Mouse (Mus musculus) 3134 (cell line): ENCODE results near the gene Tmem163.
A peak's percentile ranks its signal among the peaks of the same experiment; 100 is the strongest.

Experiments used
- DNase-seq: peaks from one replicate; pipeline ENCODE4 v3.0.0-alpha.2; 2011; ENCODE audit warnings: low spot score; ENCODE audit not compliant: insufficient read length; ENCODE audit errors: extremely low read depth

The Tmem163 gene

GRCm38 (mm10) chr1:127576143-127576542, 103.2 kb downstream of the Tmem163 start:
- peak; percentile 5 for DNase-seq

- no peak for DNase-seq
Measured at GRCm38 (mm10) chr1:127575692-127576091, 103.7 kb downstream of the Tmem163 start.

- no peak for DNase-seq
Measured at GRCm38 (mm10) chr1:127573186-127573585, 106.2 kb downstream of the Tmem163 start.

- no peak for DNase-seq
Measured at GRCm38 (mm10) chr1:127568641-127569040, 110.7 kb downstream of the Tmem163 start.

GRCm38 (mm10) chr1:127556486-127556845, 122.9 kb downstream of the Tmem163 start:
- no peak for DNase-seq

- DNase-seq, result no peak
Measured at GRCm38 (mm10) chr1:127555822-127556485, 123.4 kb downstream of the Tmem163 start.

- DNase-seq, result no peak
Measured at GRCm38 (mm10) chr1:127548078-127548477, 131.3 kb downstream of the Tmem163 start.

GRCm38 (mm10) chr1:127542756-127543155, 136.6 kb downstream of the Tmem163 start:
- no peak for DNase-seq

- DNase-seq, result no peak
Measured at GRCm38 (mm10) chr1:127541931-127542330, 137.4 kb downstream of the Tmem163 start.

- DNase-seq, result no peak
Measured at GRCm38 (mm10) chr1:127541522-127541921, 137.8 kb downstream of the Tmem163 start.

GRCm38 (mm10) chr1:127537204-127538038, 141.9 kb downstream of the Tmem163 start:
- DNase-seq, result no peak

- no peak for DNase-seq
Measured at GRCm38 (mm10) chr1:127536448-127536847, 142.9 kb downstream of the Tmem163 start.

- no peak for DNase-seq
Measured at GRCm38 (mm10) chr1:127531723-127532122, 147.6 kb downstream of the Tmem163 start.

- no peak for DNase-seq
Measured at GRCm38 (mm10) chr1:127530849-127531580, 148.3 kb downstream of the Tmem163 start.

- DNase-seq, result no peak
Measured at GRCm38 (mm10) chr1:127523364-127523763, 156.0 kb downstream of the Tmem163 start.

GRCm38 (mm10) chr1:127514888-127515287, 164.5 kb downstream of the Tmem163 start:
- DNase-seq, result no peak

GRCm38 (mm10) chr1:127514479-127514878, 164.9 kb downstream of the Tmem163 start:
- DNase-seq, result no peak

- DNase-seq, result no peak
Measured at GRCm38 (mm10) chr1:127513664-127514063, 165.7 kb downstream of the Tmem163 start.

GRCm38 (mm10) chr1:127513140-127513539, 166.2 kb downstream of the Tmem163 start:
- no peak for DNase-seq

GRCm38 (mm10) chr1:127512709-127513108, 166.6 kb downstream of the Tmem163 start:
- DNase-seq, result no peak

- no peak for DNase-seq
Measured at GRCm38 (mm10) chr1:127511362-127511761, 168.0 kb downstream of the Tmem163 start.
